Mouse (Mus musculus): ENCODE measurements around the gene Stk38l. TPM values are rescaled to one million over a fixed set of nuclear protein-coding genes. Genes with fewer than 3 reads are reported as not detected.
A peak's percentile ranks its signal among the peaks of the same experiment; 100 is the strongest.

Stk38l gene
- polyA plus RNA-seq, 1 experiment from 2014 or later: 24.8 TPM

DNA sequence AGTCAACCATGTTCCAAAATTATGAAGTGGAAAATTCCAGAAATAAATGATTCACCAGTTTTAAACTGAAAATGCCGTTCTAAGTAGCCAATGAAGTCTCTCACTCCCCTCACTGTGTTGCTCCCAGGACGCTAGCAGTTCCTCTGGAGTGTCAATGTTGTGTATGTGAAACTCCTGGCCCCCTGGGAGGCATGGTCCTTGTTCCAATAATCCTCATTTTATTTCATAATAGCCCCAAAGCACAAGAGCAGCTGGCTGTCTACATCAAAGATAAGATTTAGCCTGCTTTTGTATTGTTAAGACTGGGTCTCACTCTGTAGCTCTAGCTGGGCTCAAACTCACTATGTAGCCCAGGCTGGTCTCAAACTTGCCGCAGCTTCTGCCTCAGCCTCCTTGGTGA is 990 bp upstream of the Stk38l start:
- H3K4me1 ChIP-seq (ENCODE audit: control insufficient read depth, insufficient read depth, low read length): no peaks in the 10 kb centered on the region
- DNase-seq (ENCODE audit: low spot score) (no peak), ATAC-seq (replicated peaks; ENCODE audit: insufficient number of reproducible peaks, low FRiP score, low TSS enrichment, low read depth) (no peak)
- no peak overlapping the region for H3K4me2 ChIP-seq (ENCODE audit: low read depth, low read length)
- H3K9ac ChIP-seq (replicated peaks; ENCODE audit: low read length): no peak overlapping the region
- H3K27me3 ChIP-seq (ENCODE audit: control insufficient read depth, insufficient read depth, low read length): no peaks in the 10 kb centered on the region
- no peak overlapping the region for H3K4me3 ChIP-seq (ENCODE audit: low read depth, low read length)
- H3K36me3 ChIP-seq (replicated peaks; ENCODE audit: control insufficient read depth, insufficient read depth, low read depth, low read length): no peaks in the 10 kb centered on the region
- no peak overlapping the region for H3K27ac ChIP-seq (replicated peaks; ENCODE audit: low read depth, low read length)
- WGBS: 95% methylated on average over 3 of the region's 3 CpGs
- H3K9me3 ChIP-seq (replicated peaks; ENCODE audit: control insufficient read depth, low read length): no peaks in the 10 kb centered on the region

DNA sequence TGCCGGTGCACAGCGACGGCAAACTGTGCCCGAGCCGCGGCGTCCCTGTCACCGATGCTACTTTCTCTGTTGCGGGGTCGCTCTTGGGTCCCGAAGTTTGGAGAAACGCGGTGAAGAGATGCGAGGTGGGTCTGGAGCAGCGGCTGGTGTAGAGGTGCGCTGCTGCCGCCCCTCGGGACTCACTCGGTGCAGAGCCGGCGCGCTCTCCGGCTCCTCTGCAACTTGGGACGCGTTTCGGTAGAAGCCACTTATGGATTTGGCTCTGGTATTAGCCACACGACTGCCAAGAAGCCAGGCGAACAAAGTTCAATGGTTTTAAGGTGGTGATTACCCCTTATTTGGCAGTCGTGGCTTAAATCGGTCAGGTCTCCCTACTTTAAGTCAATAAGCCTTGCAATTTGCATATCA is 593 bp downstream of the Stk38l start:
- H3K9me3 ChIP-seq (replicated peaks; ENCODE audit: control insufficient read depth, low read length): no peaks in the 10 kb centered on the region
- ATAC-seq (replicated peaks; ENCODE audit: insufficient number of reproducible peaks, low FRiP score, low TSS enrichment, low read depth) (peak; percentile 60), DNase-seq (ENCODE audit: low spot score) (peak; percentile 44)
- peak overlapping the region; percentile 79 for H3K9ac ChIP-seq (replicated peaks; ENCODE audit: low read length)
- WGBS: 0% methylated on average over 30 of the region's 30 CpGs
- H3K4me3 ChIP-seq (ENCODE audit: low read depth, low read length): peak overlapping the region; percentile 87
- peak overlapping the region; percentile 72 for H3K4me2 ChIP-seq (ENCODE audit: low read depth, low read length)
- no peaks in the 10 kb centered on the region for H3K27me3 ChIP-seq (ENCODE audit: control insufficient read depth, insufficient read depth, low read length)
- no peaks in the 10 kb centered on the region for H3K36me3 ChIP-seq (replicated peaks; ENCODE audit: control insufficient read depth, insufficient read depth, low read depth, low read length)
- 0 out of 2 replicates have a peak overlapping the region, but pooled peaks have one; percentile 20 for H3K27ac ChIP-seq (replicated peaks; ENCODE audit: low read depth, low read length)
- no peaks in the 10 kb centered on the region for H3K4me1 ChIP-seq (ENCODE audit: control insufficient read depth, insufficient read depth, low read length)

DNA sequence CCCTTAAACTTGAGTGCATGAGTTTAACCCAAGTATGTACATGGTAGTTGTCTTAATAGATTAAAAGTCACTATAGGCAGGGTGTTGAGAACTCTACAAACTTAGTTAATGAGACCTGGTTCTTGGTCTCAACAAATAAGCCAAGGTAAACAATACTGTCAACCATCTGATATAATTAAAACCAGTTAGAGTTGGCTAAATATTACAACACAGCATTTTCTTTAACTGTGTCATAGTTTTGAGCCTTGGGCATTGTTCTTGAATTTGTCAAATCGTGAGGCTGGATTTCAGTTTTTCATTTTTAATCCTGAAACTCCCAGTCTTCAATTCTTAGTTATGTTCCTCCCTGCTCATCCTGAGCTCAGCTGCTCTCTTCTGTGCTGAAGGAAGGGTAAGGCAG is 6.2 kb downstream of the Stk38l start:
- H3K4me2 ChIP-seq (ENCODE audit: low read depth, low read length): no peak overlapping the region
- no peak overlapping the region for H3K9ac ChIP-seq (replicated peaks; ENCODE audit: low read length)
- no peaks in the 10 kb centered on the region for H3K9me3 ChIP-seq (replicated peaks; ENCODE audit: control insufficient read depth, low read length)
- WGBS: 73% methylated on average over 1 of the region's 1 CpGs
- H3K27ac ChIP-seq (replicated peaks; ENCODE audit: low read depth, low read length): no peak overlapping the region
- no peaks in the 10 kb centered on the region for H3K36me3 ChIP-seq (replicated peaks; ENCODE audit: control insufficient read depth, insufficient read depth, low read depth, low read length)
- no peaks in the 10 kb centered on the region for H3K27me3 ChIP-seq (ENCODE audit: control insufficient read depth, insufficient read depth, low read length)
- ATAC-seq (replicated peaks; ENCODE audit: insufficient number of reproducible peaks, low FRiP score, low TSS enrichment, low read depth) (no peak), DNase-seq (ENCODE audit: low spot score) (no peak)
- no peaks in the 10 kb centered on the region for H3K4me1 ChIP-seq (ENCODE audit: control insufficient read depth, insufficient read depth, low read length)
- H3K4me3 ChIP-seq (ENCODE audit: low read depth, low read length): no peak overlapping the region

DNA sequence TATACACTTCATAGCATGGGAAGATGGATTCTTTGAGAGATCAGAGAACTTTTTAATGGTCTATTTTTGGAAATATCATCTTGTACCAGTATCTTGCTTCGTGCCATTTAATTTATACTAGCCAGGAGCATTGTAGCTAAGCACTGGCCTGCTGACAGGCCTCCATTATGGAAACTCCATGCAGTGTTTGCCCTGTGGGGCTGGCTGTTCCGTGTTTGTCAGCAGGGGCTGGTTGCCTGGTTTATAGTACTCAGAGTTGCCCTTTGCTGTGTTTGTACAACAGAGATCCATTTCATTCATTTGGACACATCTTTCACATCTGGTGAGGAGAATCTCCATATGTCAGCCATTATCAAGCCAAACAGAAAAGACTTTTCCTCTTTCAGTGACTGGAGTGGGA is 6.9 kb downstream of the Stk38l start:
- Histone ChIP-seq H3K27me3 (ENCODE audit: control insufficient read depth, insufficient read depth, low read length) (no peaks in the 10 kb centered on the region), H3K4me1 (ENCODE audit: control insufficient read depth, insufficient read depth, low read length) (no peaks in the 10 kb centered on the region), H3K36me3 (replicated peaks; ENCODE audit: control insufficient read depth, insufficient read depth, low read depth, low read length) (no peaks in the 10 kb centered on the region), H3K9me3 (replicated peaks; ENCODE audit: control insufficient read depth, low read length) (no peaks in the 10 kb centered on the region), H3K4me3 (ENCODE audit: low read depth, low read length) (no peak overlapping the region), H3K27ac (replicated peaks; ENCODE audit: low read depth, low read length) (no peak overlapping the region), H3K4me2 (ENCODE audit: low read depth, low read length) (no peak overlapping the region), H3K9ac (replicated peaks; ENCODE audit: low read length) (no peak overlapping the region)
- ATAC-seq (replicated peaks; ENCODE audit: insufficient number of reproducible peaks, low FRiP score, low TSS enrichment, low read depth) (no peak), DNase-seq (ENCODE audit: low spot score) (peak; percentile 7)
- WGBS: 28% methylated on average over 2 of the region's 2 CpGs

DNA sequence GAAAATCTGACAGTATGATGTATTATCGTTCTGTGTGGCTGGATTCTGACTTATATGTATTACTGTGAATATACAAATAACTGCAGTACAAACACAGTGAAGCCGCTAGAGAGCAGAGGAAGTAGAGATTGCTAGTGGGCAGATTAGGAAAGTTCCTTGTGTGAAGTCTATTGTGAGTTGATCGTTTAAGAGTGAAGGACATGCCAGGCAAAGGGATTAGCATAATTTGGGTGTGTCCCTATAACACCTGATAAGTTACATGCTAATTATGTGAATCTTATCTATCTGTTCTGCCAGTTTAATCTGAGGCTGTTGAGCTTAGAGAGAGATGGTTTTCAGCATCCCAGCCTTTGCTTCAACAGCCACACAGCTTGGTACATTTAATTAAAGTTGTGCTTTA is 7.4 kb downstream of the Stk38l start:
- Histone ChIP-seq H3K27me3 (ENCODE audit: control insufficient read depth, insufficient read depth, low read length) (no peaks in the 10 kb centered on the region), H3K9ac (replicated peaks; ENCODE audit: low read length) (no peak overlapping the region), H3K4me1 (ENCODE audit: control insufficient read depth, insufficient read depth, low read length) (no peaks in the 10 kb centered on the region), H3K4me3 (ENCODE audit: low read depth, low read length) (no peak overlapping the region), H3K36me3 (replicated peaks; ENCODE audit: control insufficient read depth, insufficient read depth, low read depth, low read length) (no peaks in the 10 kb centered on the region), H3K4me2 (ENCODE audit: low read depth, low read length) (no peak overlapping the region), H3K27ac (replicated peaks; ENCODE audit: low read depth, low read length) (no peak overlapping the region), H3K9me3 (replicated peaks; ENCODE audit: control insufficient read depth, low read length) (no peaks in the 10 kb centered on the region)
- DNase-seq (ENCODE audit: low spot score): no peak
- ATAC-seq (replicated peaks; ENCODE audit: insufficient number of reproducible peaks, low FRiP score, low TSS enrichment, low read depth): no peak
- WGBS: 79% methylated on average over 3 of the region's 3 CpGs

DNA sequence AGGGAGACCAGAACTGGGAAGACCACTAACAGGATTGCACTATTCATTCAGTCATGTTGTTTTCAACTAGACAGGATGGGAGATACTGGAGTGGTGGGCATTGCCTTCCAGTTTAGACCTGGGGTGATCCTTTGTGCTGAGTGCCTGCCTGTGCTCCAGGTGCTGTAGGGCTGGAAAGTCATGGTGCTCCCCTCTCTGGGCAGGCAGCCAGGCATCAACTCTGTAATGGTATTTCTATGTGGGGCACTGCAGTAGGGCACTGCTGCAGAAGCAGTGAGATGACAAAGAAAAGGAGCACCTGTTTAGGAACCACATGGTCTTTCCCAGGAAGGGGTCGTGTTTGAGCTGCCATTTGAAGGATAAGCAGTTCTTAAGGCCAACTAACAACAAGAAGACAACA is 7.9 kb downstream of the Stk38l start:
- WGBS: 48% methylated on average over 1 of the region's 1 CpGs
- DNase-seq (ENCODE audit: low spot score) (no peak), ATAC-seq (replicated peaks; ENCODE audit: insufficient number of reproducible peaks, low FRiP score, low TSS enrichment, low read depth) (no peak)
- Histone ChIP-seq H3K9me3 (replicated peaks; ENCODE audit: control insufficient read depth, low read length) (no peaks in the 10 kb centered on the region), H3K36me3 (replicated peaks; ENCODE audit: control insufficient read depth, insufficient read depth, low read depth, low read length) (no peaks in the 10 kb centered on the region), H3K4me3 (ENCODE audit: low read depth, low read length) (no peak overlapping the region), H3K27ac (replicated peaks; ENCODE audit: low read depth, low read length) (no peak overlapping the region), H3K4me2 (ENCODE audit: low read depth, low read length) (no peak overlapping the region), H3K27me3 (ENCODE audit: control insufficient read depth, insufficient read depth, low read length) (no peaks in the 10 kb centered on the region), H3K4me1 (ENCODE audit: control insufficient read depth, insufficient read depth, low read length) (no peaks in the 10 kb centered on the region), H3K9ac (replicated peaks; ENCODE audit: low read length) (no peak overlapping the region)

DNA sequence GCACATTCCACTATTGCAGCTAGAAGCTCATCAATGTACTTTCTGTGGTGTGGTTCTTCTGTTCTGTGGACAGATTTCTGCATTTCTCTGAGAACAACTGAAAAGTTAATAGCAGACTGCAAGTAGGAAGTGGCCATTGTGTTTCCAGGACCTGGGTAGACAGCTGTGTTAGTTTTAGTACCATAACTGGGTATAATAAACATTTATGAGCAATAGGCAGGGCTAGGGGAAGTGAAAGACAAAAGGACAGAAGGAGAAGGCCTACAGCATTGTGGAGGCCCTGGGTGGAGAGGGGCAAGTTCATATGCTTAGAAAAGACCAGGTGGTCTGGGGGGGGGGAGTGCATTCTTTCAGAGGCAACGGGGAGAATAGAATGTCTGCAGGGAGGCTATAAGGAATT is 8.8 kb downstream of the Stk38l start:
- Histone ChIP-seq H3K9me3 (replicated peaks; ENCODE audit: control insufficient read depth, low read length) (no peaks in the 10 kb centered on the region), H3K27ac (replicated peaks; ENCODE audit: low read depth, low read length) (no peak overlapping the region), H3K4me2 (ENCODE audit: low read depth, low read length) (no peak overlapping the region), H3K9ac (replicated peaks; ENCODE audit: low read length) (no peak overlapping the region), H3K4me3 (ENCODE audit: low read depth, low read length) (no peak overlapping the region), H3K4me1 (ENCODE audit: control insufficient read depth, insufficient read depth, low read length) (no peaks in the 10 kb centered on the region), H3K36me3 (replicated peaks; ENCODE audit: control insufficient read depth, insufficient read depth, low read depth, low read length) (no peaks in the 10 kb centered on the region), H3K27me3 (ENCODE audit: control insufficient read depth, insufficient read depth, low read length) (no peaks in the 10 kb centered on the region)
- DNase-seq (ENCODE audit: low spot score) (no peak), ATAC-seq (replicated peaks; ENCODE audit: insufficient number of reproducible peaks, low FRiP score, low TSS enrichment, low read depth) (no peak)
- WGBS: 86% methylated on average over 1 of the region's 1 CpGs

DNA sequence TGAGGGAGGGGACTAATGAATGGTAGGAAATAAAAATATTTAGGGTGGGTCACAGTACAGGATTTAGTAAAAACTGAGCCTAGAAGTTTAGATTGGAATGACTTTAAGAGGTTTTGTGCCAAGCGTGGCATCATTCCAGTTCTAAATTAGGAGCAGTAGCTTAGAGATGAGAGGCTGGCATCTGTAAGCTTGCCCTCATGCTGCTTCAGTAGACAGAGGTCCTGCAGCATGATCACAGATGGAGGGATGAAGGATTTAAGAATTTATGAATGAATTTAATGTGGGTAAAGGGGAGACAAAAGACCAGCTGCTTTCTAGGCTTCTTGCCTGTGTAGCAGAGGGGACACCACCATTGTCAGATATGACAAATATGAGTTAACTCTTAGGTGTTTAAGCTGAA is 14.1 kb downstream of the Stk38l start:
- no peaks in the 10 kb centered on the region for H3K27me3 ChIP-seq (ENCODE audit: control insufficient read depth, insufficient read depth, low read length)
- H3K4me1 ChIP-seq (ENCODE audit: control insufficient read depth, insufficient read depth, low read length): no peaks in the 10 kb centered on the region
- H3K4me3 ChIP-seq (ENCODE audit: low read depth, low read length): no peak overlapping the region
- H3K9ac ChIP-seq (replicated peaks; ENCODE audit: low read length): no peak overlapping the region
- no peak for DNase-seq (ENCODE audit: low spot score)
- no peak overlapping the region for H3K4me2 ChIP-seq (ENCODE audit: low read depth, low read length)
- H3K27ac ChIP-seq (replicated peaks; ENCODE audit: low read depth, low read length): no peak overlapping the region
- 93% methylated on average over 1 of the region's 1 CpGs for WGBS
- no peaks in the 10 kb centered on the region for H3K9me3 ChIP-seq (replicated peaks; ENCODE audit: control insufficient read depth, low read length)
- ATAC-seq (replicated peaks; ENCODE audit: insufficient number of reproducible peaks, low FRiP score, low TSS enrichment, low read depth): no peak
- H3K36me3 ChIP-seq (replicated peaks; ENCODE audit: control insufficient read depth, insufficient read depth, low read depth, low read length): no peaks in the 10 kb centered on the region

All from embryonic facial prominence, embryonic 11.5 days (tissue).